Comparison of ENCODE assay signal across 7 mouse cellular contexts in the genomic region with DNA sequence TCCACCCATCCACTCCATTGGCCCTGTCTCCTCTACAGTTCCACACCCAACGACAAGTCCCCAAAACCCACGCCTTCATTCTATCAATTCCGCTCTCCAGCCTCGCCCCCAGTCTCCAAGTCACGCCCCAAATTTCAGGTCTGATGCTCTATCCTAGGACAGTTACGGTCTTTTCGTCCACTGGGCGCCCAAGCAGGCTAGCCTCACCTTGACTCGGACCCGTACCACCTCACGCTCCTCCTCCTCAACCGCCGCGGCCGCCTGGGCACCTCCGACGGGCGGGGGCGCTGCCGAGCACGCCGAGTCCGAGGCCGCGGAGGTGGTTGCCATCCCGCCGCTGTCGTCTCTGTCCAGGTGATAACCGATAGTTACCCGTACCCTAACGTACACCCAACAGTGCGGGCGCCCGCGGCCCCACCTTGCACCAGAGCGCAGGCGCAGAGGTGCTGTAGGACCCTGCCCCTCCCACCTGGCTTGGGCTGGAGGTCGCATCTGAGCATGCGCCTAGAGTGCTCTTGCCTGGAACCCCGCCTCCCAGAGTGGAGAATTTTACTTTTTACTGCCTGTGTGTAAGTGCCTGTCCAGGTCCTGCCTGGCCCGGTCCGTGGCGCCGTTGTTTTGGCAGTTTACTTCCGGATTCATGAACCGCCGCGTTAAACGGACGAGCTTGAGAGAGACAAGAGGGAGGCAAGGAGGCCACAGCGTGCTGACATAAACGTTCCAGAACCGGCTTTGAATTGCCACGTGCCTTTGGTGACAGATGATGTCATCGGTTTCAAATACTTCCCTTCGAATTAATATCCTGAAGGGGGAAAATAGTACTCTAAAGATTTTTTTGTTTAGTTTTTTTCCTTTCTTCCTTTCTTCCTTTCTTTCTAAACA. TPM values are rescaled to one million over a fixed set of nuclear protein-coding genes. Genes with fewer than 3 reads are reported as not detected.
DNase-seq lines count a peak whose midpoint lies in the region; ATAC-seq lines count a peak whose summit lies in the region.

Gene Tbc1d25 (minus strand): TSS at position 678 of the 882 bp plus-strand sequence.

- peak within 1 kb of the TSS; percentile 60 for H3K9ac ChIP-seq in intestine, embryonic 15.5 days

- H3K36me3 ChIP-seq in intestine, embryonic 15.5 days, result no peaks in the 10 kb centered on the region
- H3K36me3 ChIP-seq in midbrain, embryonic 10.5 days, result no peaks in the 10 kb centered on the region

- 14% methylated on average over 56 of the region's 56 CpGs for WGBS in intestine, embryonic 15.5 days
- 18% methylated on average over 56 of the region's 56 CpGs for WGBS in midbrain, embryonic 10.5 days

- H3K4me1 ChIP-seq in intestine, embryonic 15.5 days (replicated peaks), result no peaks in the 10 kb centered on the region
- peaks cover 9% of the 10 kb centered on the region; the same call in 1 of the 2 replicates for H3K4me1 ChIP-seq in midbrain, embryonic 10.5 days

- intact Hi-C loops in left cerebral cortex, postnatal 25 days (cut with DNase I), result no loop called here

- no peaks in the 10 kb centered on the region for H3K27me3 ChIP-seq in intestine, embryonic 15.5 days (replicated peaks)
- H3K27me3 ChIP-seq in midbrain, embryonic 10.5 days (ENCODE audit: low read depth, poor library complexity, severe bottlenecking), result no peaks in the 10 kb centered on the region

- H3K27ac ChIP-seq in intestine, embryonic 15.5 days, result 0 out of 2 replicates have a peak within 1 kb of the TSS, but pooled peaks have one; percentile 32
- H3K27ac ChIP-seq in midbrain, embryonic 10.5 days (replicated peaks), result peak within 1 kb of the TSS; percentile 81

- H3K4me3 ChIP-seq in intestine, embryonic 15.5 days (replicated peaks), result peak within 1 kb of the TSS; percentile 57
- H3K4me3 ChIP-seq in midbrain, embryonic 10.5 days, result peak within 1 kb of the TSS; percentile 65

- peak within 1 kb of the TSS; percentile 58 for H3K4me2 ChIP-seq in intestine, embryonic 15.5 days (replicated peaks)

- DNase-seq in adrenal gland, adult 18-20 months (ENCODE audit: low spot score in 2 of 2), result peak; percentile 67 to 71
- DNase-seq in embryo, embryonic 11 days, result peak; percentile 89
- peak; percentile 82 for DNase-seq in gastrocnemius, postnatal 25 days
- peak; percentile 80 to 88 for DNase-seq in left cerebral cortex, postnatal 25 days (ENCODE audit: low spot score in 2 of 2)
- DNase-seq in midbrain, embryonic 10.5 days (ENCODE audit: low spot score), result peak; percentile 80
- peak; percentile 78 for DNase-seq in right cerebral cortex, postnatal 4 days

- no peaks in the 10 kb centered on the region for H3K9me3 ChIP-seq in intestine, embryonic 15.5 days
- peaks cover 9% of the 10 kb centered on the region; the same call in 1 of the 2 replicates for H3K9me3 ChIP-seq in midbrain, embryonic 10.5 days (replicated peaks)

- peak; percentile 97 for ATAC-seq in intestine, embryonic 15.5 days

RNA-seq across cellular contexts. Expression of gene Tbc1d25, which starts in this region (rescaled TPM):
- total RNA-seq in adrenal gland, adult 18-20 months (2021), result 1 to 10 TPM; 8.2 to 9.4 TPM
- total RNA-seq in gastrocnemius, postnatal 25 days (2021), result 1 to 10 TPM; 2.5 to 2.6 TPM
- polyA plus RNA-seq in intestine, embryonic 15.5 days (2015; fragmentation: Nextera tagmentation; extraction: Ambion mirVana), result 10.3 and 10.6 TPM in 2 replicates
- total RNA-seq in left cerebral cortex, postnatal 25 days (2021), result 10 to 100 TPM; 15.8 to 16.6 TPM
- polyA plus RNA-seq in midbrain, embryonic 10.5 days (2016; fragmentation: Nextera tagmentation; extraction: Ambion mirVana), result 8.7 and 11.2 TPM in 2 replicates

Comparison
In these comparisons a context has a peak if more than half of its experiments do, and no peak if none do; other contexts are left out.
1. Peak in every context shown above with its lines: DNase-seq, ATAC-seq, H3K4me3 ChIP-seq and H3K27ac ChIP-seq.